Mouse (Mus musculus): ENCODE measurements around the gene Pigyl.
A peak's percentile ranks its signal among the peaks of the same experiment; 100 is the strongest.
"Not testable (repeated sequence)": the region's sequence is repeated elsewhere in the genome, so short reads cannot be mapped to it uniquely, and the experiment has no call there.

Pigyl gene

DNA sequence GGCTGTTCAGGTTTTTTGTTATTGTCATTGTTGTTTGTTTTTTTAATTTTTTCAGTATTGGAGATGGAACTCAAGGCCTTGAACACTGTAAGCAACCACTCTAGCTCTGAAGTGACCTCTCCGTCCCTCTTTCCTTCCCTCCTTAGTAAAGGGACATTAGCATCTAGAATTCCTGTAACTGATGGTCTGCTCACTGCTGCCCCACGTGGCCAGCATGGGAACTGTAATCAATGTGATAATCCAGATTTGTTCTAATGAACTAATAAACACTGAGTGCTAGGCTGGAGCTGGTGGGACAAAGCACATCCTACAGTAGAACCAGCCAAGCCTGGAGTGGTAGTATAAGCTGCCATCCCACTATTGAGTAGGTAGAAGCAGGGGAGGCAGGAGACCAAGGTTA is 18.2 kb upstream of the Pigyl start:
- DNase-seq (ENCODE audit: low read depth), result peak; percentile 69

DNA sequence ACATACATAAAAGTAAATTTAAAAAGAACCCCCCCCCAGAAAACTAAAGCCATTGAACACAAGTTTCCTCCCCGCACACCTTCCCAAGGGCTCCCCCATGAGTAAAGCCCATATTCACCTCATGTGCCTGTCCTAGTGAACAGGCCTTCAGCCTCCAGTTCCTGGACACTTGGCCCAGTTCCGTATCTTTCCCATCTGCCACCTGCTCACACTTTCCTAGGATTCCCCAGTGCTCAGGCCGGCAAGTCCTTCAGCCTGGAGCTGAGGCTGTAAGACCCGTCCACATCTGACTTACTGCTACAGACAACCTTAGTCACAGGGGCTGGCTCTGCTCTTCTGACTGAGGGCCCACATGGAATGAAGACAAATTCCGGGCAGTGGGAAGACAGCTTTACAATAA is 16.9 kb upstream of the Pigyl start:
- no peak for DNase-seq (ENCODE audit: low read depth)

- peak; percentile 95 for DNase-seq (ENCODE audit: low read depth)
Measured at GRCm38 (mm10) chr9:22143108-22144037, 13.3 kb upstream of the Pigyl start.

- DNase-seq (ENCODE audit: low read depth), result no peak
Measured at GRCm38 (mm10) chr9:22144304-22144965, 12.2 kb upstream of the Pigyl start.

DNA sequence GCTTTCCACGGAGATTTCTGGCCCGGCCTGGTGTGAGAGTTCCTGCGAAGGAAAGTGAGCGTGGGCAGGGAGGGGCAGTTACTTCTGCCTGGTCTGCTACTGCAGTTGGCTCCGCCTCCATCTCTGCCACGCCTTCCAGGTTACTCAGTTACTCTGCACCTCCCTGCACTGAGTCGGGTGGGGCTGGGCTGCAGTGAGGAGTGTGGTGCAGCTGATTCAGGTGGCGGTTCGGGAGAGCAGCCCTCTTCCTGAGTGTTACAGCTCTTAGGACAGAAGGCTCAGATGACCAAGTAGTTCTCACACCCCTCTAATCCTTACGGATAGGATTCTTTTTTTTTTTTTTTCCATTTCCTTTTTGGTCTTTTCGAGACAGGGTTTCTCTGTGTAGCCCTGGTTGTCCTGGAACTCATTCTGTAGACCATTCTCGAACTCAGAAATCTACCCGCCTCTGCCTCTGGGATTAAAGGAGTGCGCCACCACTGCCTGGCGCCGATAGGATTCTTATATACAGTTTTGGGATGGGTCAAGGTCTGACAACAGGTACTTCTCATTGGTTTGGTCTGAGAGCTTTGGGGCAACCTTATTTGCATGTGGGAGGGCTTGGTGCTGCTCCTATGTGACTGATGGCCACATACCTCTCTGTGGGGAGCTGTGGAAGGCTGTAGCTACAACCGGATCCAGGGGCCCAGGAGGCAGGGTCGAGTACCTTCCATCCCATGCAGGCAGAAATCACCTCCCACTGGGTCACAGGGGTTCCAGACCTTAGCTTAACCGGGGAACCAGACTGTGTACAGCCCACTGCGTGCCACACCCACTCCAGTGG is 7.0 kb upstream of the Pigyl start:
- peak; percentile 27 for DNase-seq (ENCODE audit: low read depth)

GRCm38 (mm10) chr9:22150249-22150693 is 6.4 kb upstream of the Pigyl start:
- DNase-seq (ENCODE audit: low read depth), result not testable (repeated sequence)

- DNase-seq (ENCODE audit: low read depth), result no peak
Measured at GRCm38 (mm10) chr9:22150946-22151345, 5.7 kb upstream of the Pigyl start.

DNA sequence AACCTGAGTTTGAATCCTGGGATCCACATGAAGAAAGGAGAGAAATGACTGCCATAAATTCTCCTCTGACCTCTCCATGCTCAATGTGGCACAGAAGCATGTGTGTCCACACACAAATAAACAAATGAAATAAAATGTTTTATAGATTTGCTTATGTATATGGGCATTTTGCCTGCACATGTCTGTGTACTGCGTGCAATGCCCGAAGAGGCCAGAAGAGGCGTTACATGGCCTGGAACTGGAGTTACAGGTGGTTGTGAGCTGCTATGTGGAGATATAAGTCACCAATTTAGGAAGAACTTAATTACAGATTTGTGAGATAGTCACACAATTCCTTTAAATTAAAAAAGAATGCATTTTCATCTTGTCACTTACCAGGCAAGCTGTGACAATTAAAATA is 2.8 kb upstream of the Pigyl start:
- DNase-seq (ENCODE audit: low read depth), result peak; percentile 41

DNA sequence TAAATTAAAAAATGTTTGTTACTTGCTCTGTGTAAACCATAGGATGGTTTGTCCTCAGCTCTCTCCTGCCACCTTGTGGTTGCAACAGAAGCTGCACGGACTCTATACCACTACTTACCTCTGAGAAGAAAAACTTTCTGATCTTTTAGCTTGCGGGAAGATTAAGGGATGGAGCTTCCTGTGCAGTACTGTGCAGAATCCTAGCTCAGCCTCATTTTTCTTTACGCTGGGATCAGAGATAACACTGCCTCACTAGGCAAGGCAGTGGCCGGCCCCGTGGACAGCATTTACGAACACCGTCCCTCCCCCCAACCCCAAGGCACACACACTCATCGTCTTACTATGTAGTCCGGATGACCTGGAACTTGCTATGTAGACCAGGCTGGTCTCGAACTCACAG is 1.0 kb upstream of the Pigyl start:
- DNase-seq (ENCODE audit: low read depth), result peak; percentile 93

DNA sequence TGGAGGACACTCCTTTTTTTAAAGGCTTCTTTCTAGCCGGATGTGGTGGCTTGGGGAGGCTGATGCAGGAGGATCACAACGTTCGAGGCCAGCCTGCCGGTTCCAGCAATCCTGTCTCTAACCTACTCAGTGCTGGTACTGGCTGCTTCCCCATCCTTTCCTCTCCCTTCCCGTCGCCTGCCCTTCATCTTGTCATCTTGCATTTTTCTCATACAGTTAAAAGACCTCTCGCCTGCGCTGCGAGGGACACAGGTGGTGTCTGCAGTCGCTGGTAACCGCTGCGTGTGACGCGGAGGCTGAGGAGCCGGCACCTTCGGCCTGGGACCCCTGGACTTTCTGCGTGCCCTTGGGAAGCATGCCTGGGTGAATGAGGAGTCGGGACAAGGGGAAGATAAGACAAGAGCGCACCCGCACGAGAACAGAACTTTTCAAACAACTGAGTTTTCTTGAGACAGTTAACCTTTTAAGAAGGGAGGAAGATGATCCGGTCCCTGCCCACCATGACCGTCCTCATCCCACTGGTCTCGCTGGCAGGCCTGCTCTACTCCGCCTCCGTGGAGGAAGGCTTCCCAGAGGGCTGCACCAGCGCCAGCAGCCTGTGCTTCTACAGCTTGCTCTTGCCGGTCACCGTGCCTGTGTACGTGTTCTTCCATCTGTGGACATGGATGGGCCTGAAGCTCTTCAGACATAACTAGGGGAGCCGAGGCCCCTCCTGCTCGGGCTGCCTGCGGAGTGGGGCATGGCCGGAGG is 1.0 kb downstream of the Pigyl start:
- no peak for DNase-seq (ENCODE audit: low read depth)

GRCm38 (mm10) chr9:22161299-22161698 is 4.7 kb downstream of the Pigyl start:
- no peak for DNase-seq (ENCODE audit: low read depth)

- no peak for DNase-seq (ENCODE audit: low read depth)
Measured at GRCm38 (mm10) chr9:22162305-22162704, 5.7 kb downstream of the Pigyl start.

DNA sequence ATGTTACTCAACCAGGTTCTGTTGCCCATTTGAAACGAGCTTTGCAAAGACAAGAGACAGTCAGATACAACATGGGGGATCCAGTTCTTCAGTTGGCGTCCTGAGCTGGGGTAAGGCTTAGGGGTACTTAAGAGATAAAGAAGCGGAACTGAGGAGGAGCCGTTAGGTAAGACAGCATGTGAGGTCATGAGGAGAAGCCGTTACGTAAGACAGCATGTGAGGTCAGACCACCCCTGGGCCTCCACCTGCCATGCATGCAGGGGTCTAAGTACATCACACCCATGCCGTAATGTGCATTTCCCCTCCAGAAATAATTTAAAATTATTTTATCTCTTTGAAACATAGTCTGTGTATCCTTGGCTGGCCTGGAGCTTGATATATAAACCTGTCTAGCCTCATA is 6.3 kb downstream of the Pigyl start:
- no peak for DNase-seq (ENCODE audit: low read depth)

DNA sequence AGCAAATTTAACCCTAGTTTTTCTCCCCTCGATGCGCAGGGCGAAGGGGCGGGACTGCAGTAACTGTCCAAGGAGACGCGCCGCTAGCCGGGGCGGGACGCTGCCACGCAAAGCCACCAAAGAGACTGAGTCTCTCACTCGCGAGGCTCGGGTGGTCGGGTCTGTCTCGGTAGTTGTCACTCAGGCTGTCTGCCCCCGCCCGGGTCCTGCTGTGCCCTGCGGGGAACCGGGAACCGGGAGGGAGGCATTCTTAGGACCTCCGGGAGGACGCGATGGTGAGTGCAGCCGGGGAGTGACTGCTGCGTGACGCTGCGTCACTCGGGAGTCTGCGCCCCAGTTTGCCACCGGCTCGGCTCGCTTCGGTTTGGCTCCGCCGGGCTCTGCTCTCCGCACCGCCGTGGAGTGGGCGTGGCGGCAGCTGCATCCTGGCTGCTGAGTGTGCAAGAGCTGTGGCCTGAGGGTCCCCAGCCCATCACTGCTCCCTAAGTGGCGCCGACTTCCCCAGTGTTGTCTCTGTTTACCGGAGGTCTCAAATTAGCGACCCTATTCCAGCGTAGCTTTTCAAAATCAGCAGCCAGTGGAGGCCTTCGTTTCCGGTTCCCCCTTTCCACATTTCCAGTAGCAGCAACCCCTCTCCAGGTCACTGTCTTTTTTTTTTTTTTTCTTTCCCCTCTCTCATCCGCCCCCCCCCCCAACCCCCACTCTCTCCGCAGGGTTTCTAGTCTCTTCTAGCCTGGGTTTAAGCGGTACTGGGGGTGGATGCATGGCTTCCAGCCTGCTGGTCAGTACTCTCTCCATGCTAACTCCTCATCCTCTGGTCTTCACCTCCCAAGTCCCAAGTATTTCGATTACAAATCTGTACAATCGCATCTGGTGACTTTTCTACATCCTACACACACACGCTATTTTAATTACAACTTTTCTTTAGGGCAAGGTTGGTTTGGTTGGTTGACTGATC is 8.3 kb downstream of the Pigyl start:
- DNase-seq (ENCODE audit: low read depth), result peak; percentile 64

DNA sequence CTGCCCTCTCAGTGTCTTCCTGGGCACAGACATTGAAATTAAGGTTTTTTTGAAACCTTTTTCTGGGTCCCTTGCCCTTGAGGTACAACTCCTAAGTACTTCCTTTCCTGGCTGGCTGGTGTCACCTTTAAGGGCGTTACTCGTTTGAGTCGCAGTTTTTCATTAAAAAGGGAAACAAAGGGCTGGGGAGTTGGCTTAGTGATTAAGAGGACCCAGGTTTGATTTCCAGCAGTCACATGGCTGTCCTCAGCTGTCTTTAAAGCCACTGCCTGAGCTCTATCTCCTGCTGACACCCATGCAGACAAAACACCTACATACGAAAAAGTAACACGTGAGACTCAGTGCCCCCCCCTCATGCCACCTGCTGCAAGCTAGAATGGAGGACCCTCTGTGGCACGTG is 9.3 kb downstream of the Pigyl start:
- no peak for DNase-seq (ENCODE audit: low read depth)

DNA sequence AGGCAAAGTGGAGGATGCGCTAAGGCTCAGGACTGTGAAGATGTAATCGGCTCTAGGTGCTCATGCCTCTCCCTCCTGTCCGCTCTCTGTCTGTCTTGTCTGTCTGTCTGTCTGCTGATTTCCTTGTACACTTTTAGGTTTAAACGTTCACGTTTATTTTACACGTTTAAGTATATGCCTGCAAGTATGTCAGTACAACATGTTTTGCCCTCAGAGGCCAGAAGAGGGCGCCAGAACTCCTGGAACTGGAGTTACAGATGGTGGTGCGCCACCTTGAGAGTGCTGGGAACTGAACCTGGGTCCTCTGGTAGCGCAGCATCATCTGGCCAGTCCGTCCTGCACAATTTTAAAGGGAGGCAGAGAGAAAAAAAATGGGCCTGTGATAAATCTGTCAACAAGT is 10.0 kb downstream of the Pigyl start:
- no peak for DNase-seq (ENCODE audit: low read depth)

DNA sequence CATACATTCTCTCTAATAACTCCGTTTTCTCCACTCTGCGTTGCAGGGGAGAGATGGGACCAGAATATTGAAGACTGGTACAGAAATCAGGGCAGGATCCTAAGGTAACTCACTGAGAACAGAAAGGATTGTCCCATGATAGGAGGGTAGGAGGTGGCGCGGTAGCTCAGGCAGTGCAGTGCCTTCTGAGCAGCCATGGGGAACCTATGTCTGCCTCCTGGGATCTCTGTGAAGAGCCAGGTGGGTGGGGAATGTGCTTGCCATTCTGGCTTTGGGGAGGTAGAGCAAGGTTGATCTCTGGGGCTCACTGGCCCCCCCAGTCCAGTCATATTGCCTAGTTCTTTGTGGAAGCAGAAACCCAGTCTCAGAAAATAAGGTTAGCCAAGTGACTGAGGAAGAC is 11.1 kb downstream of the Pigyl start:
- no peak for DNase-seq (ENCODE audit: low read depth)

GRCm38 (mm10) chr9:22169327-22169726 is 12.7 kb downstream of the Pigyl start:
- DNase-seq (ENCODE audit: low read depth), result no peak

DNA sequence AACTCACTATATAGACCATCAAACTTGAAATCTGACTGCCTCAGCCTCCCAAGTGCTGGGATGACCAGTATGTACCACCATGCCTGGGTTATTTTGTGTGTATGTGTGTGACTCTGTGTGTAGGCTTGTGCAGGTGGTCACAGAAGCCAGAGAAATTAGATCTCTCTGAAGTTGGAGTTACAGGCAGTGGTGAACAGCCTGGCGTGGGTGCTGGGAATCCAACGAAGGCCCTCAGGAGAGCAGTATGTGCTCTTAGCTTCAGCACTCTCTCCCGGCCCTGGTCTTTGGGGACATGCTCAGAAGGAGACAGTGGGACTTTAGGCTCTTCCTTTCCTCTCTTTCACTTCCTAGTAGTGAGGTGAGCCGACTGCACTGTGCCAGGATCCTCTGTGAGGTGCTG is 15.7 kb downstream of the Pigyl start:
- DNase-seq (ENCODE audit: low read depth), result no peak

GRCm38 (mm10) chr9:22188025-22188611 is 31.5 kb downstream of the Pigyl start, which contains the start of gene Zfp872:
Gene Zfp872, plus strand, starts transcription at chr9:22188090.
- DNase-seq (ENCODE audit: low read depth), result no peak
